Mouse (Mus musculus) heart, adult 2 months (tissue): ENCODE data around the gene Pld1.

Experiments used
- CTCF ChIP-seq: fragments of 200-600 bp; IDR thresholded peaks from 2 replicates; pipeline ENCODE4 v1.8.1; 2022; ENCODE audit warnings: antibody characterized with exemption, mild to moderate bottlenecking, moderate library complexity
- POLR2A ChIP-seq: fragments of 200-500 bp; IDR thresholded peaks from 2 replicates; pipeline ENCODE4 v1.6.1; 2011; ENCODE audit warnings: mild to moderate bottlenecking, low read depth, low read length, control low read depth; ENCODE audit not compliant: insufficient read depth

GRCm38 (mm10) chr3:28049526-28049925 lies 111.0 kb downstream of the Pld1 start:
- TF ChIP-seq CTCF (no peak), POLR2A (no peak)
